Mouse (Mus musculus) monocyte, adult 5-6 weeks (primary cell): Measurements from ENCODE around the gene Dpp10. TPM values are rescaled to one million over a fixed set of nuclear protein-coding genes. Genes with fewer than 3 reads are reported as not detected.
A peak's percentile ranks its signal among the peaks of the same experiment; 100 is the strongest.

Experiments
- ATAC-seq: fragments of 153-309, 156-312 bp; replicated peaks from 2 replicates; pipeline ENCODE4 v1.8.0; 2017; ENCODE audit warnings: mild to moderate bottlenecking; ENCODE audit not compliant: low TSS enrichment, insufficient number of reproducible peaks, severe bottlenecking, poor library complexity, low FRiP score
- total RNA-seq: library from RNA; stranded (forward); fragments of 200-1000, 200-491, 200-594 nt; gene quantifications from 3 replicates; pipeline ENCODE4 v1.2.3, GENCODE M21; 2017

Dpp10 gene
- not detected in 3 replicates for total RNA-seq

GRCm38 (mm10) chr1:124044925-124045640 is at the start of gene Dpp10:
Gene Dpp10, minus strand, starts transcription at chr1:124045559.
- ATAC-seq: no peak

GRCm38 (mm10) chr1:124048544-124048943 is 3.2 kb upstream of the Dpp10 start:
- ATAC-seq: no peak

- ATAC-seq: no peak
These were observed 472 bp upstream of the Dpp10 start for GRCm38 (mm10) chr1:124045761-124046300.

GRCm38 (mm10) chr1:124044161-124044560 is 1.2 kb downstream of the Dpp10 start:
- no peak for ATAC-seq

GRCm38 (mm10) chr1:124043421-124043820 is 1.9 kb downstream of the Dpp10 start:
- no peak for ATAC-seq

- ATAC-seq: no peak
These were observed 3.8 kb downstream of the Dpp10 start for GRCm38 (mm10) chr1:124041559-124041958.

GRCm38 (mm10) chr1:124035306-124035990 is 9.9 kb downstream of the Dpp10 start:
- no peak for ATAC-seq

- no peak for ATAC-seq
These were observed 12.7 kb downstream of the Dpp10 start for GRCm38 (mm10) chr1:124032677-124033076.

- ATAC-seq: no peak
These were observed 13.4 kb downstream of the Dpp10 start for GRCm38 (mm10) chr1:124031968-124032367.

- no peak for ATAC-seq
These were observed 42.6 kb downstream of the Dpp10 start for GRCm38 (mm10) chr1:124002797-124003196.

- ATAC-seq: no peak
These were observed 49.6 kb downstream of the Dpp10 start for GRCm38 (mm10) chr1:123995780-123996179.

- ATAC-seq: no peak
These were observed 59.9 kb downstream of the Dpp10 start for GRCm38 (mm10) chr1:123985324-123986024.

- ATAC-seq: no peak
These were observed 66.8 kb downstream of the Dpp10 start for GRCm38 (mm10) chr1:123978597-123978996.

- no peak for ATAC-seq
These were observed 70.7 kb downstream of the Dpp10 start for GRCm38 (mm10) chr1:123974621-123975020.

GRCm38 (mm10) chr1:123946149-123946548 is 99.2 kb downstream of the Dpp10 start:
- ATAC-seq: no peak

GRCm38 (mm10) chr1:123940826-123941225 is 104.5 kb downstream of the Dpp10 start:
- ATAC-seq: no peak

- peak; percentile 59 for ATAC-seq
These were observed 111.3 kb downstream of the Dpp10 start for GRCm38 (mm10) chr1:123933812-123934727.

- ATAC-seq: no peak
These were observed 117.4 kb downstream of the Dpp10 start for GRCm38 (mm10) chr1:123928003-123928370.
